In the genomic region with DNA sequence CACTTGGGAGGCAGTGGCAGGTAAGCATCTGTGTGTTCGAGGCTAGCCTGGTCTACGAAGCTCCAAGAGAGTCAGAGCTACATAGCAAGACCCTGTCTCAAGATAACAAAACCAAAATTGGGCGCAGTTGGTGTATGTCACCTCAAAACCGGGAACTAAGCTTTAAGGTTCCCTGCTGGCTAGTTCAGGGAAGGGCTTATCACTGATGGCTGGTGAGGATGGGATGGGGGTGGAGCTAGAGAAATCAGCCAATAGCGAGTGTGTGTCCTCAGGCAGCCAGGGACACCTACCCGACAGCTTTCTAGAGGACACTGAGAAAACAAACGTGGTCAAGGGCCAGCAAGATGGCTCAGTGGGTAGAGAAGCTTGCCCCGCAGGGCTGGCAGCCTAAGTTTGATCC, we compare ENCODE assay signal across 49 mouse cellular contexts. TPM values are rescaled to one million over a fixed set of nuclear protein-coding genes. Genes with fewer than 3 reads are reported as not detected.
"Had no signal": no experiment of that assay in that cellular context is flagged by ENCODE, and none has a peak within 500 bp of the region (broad histone marks: within the 10 kb centered on the region; RNA-seq: fewer than 3 reads in every experiment).

No protein-coding gene starts in this region.

- H3K9me3 ChIP-seq: heart, embryonic 12.5 days; heart, embryonic 13.5 days; heart, embryonic 15.5 days; hindbrain, embryonic 10.5 days; hindbrain, embryonic 12.5 days; hindbrain, embryonic 13.5 days; hindbrain, embryonic 15.5 days; intestine, embryonic 15.5 days; kidney, embryonic 15.5 days had no signal

- H3K9ac ChIP-seq: heart, embryonic 12.5 days; heart, embryonic 13.5 days; heart, embryonic 15.5 days; hindbrain, embryonic 12.5 days; hindbrain, embryonic 13.5 days; hindbrain, embryonic 14.5 days; hindbrain, embryonic 15.5 days; intestine, embryonic 15.5 days; kidney, embryonic 15.5 days had no signal

- H3K36me3 ChIP-seq: heart, embryonic 12.5 days; heart, embryonic 13.5 days; heart, embryonic 15.5 days; hindbrain, embryonic 10.5 days; hindbrain, embryonic 12.5 days; hindbrain, embryonic 13.5 days; hindbrain, embryonic 15.5 days; intestine, embryonic 15.5 days; kidney, embryonic 15.5 days had no signal

- H3K4me1 ChIP-seq: hindbrain, embryonic 12.5 days; hindbrain, embryonic 13.5 days; hindbrain, embryonic 15.5 days; intestine, embryonic 15.5 days had no signal

- H3K27me3 ChIP-seq: heart, embryonic 12.5 days; heart, embryonic 13.5 days; heart, embryonic 15.5 days; hindbrain, embryonic 12.5 days; hindbrain, embryonic 13.5 days; hindbrain, embryonic 15.5 days; intestine, embryonic 15.5 days; kidney, embryonic 15.5 days had no signal

- H3K4me3 ChIP-seq: heart, embryonic 12.5 days; heart, embryonic 13.5 days; heart, embryonic 15.5 days; hindbrain, embryonic 10.5 days; hindbrain, embryonic 12.5 days; hindbrain, embryonic 13.5 days; hindbrain, embryonic 15.5 days; intestine, embryonic 15.5 days; kidney, embryonic 15.5 days; layer of hippocampus, adult 2 months; left cerebral cortex, adult 2 months had no signal

- H3K27ac ChIP-seq: heart, embryonic 13.5 days; heart, embryonic 15.5 days; hindbrain, embryonic 10.5 days; hindbrain, embryonic 12.5 days; hindbrain, embryonic 13.5 days; hindbrain, embryonic 14.5 days; hindbrain, embryonic 15.5 days; hindbrain, postnatal 0 days; intestine, embryonic 15.5 days; kidney, embryonic 15.5 days; kidney, postnatal 0 days; layer of hippocampus, adult 2 months; left cerebral cortex, adult 2 months had no signal

- DNase-seq: heart, postnatal 10 days; heart, postnatal 14 days; heart, postnatal 36 days; heart, postnatal 4 days; kidney, adult 11 months; kidney, adult 18-20 months; kidney, adult 2 months; kidney, adult 8-10 months; kidney, adult 9 months; kidney, postnatal 10 days; kidney, postnatal 14 days; kidney, postnatal 25 days; kidney, postnatal 36 days; kidney, postnatal 4 days; layer of hippocampus, adult 9-11 months; layer of hippocampus, postnatal 36 days had no signal

RNA-seq across cellular contexts. Expression of gene Cdsn, which starts 6.3 kb away (rescaled TPM):
- total RNA-seq: hematopoietic stem cell, adult 5-6 weeks; hindbrain, postnatal 0 days had no signal
- polyA plus RNA-seq: inflammation-experienced regulatory T-cells, adult 6 months; kidney, embryonic 14.5 days; kidney, embryonic 15.5 days had no signal

RNA-seq across cellular contexts. Expression of gene 2300002M23Rik, which starts 9.0 kb away (rescaled TPM):
- total RNA-seq: heart, postnatal 10 days; heart, postnatal 14 days; heart, postnatal 25 days; heart, postnatal 36 days; heart, postnatal 4 days; hematopoietic stem cell, adult 5-6 weeks; hindbrain, postnatal 0 days; layer of hippocampus, adult 18-20 months; layer of hippocampus, adult 2 months; layer of hippocampus, adult 8-10 months; layer of hippocampus, postnatal 10 days; layer of hippocampus, postnatal 14 days; layer of hippocampus, postnatal 25 days; layer of hippocampus, postnatal 36 days; left cerebral cortex, adult 18-20 months; left cerebral cortex, adult 2 months had no signal
- polyA plus RNA-seq: heart, embryonic 11.5 days; heart, embryonic 12.5 days; heart, embryonic 13.5 days; heart, embryonic 14.5 days; heart, embryonic 15.5 days; heart, postnatal 0 days; hindbrain, embryonic 10.5 days; hindbrain, embryonic 11.5 days; hindbrain, embryonic 12.5 days; hindbrain, embryonic 13.5 days; hindbrain, embryonic 14.5 days; hindbrain, embryonic 15.5 days; inflammation-experienced regulatory T-cells, adult 6 months; intestine, embryonic 14.5 days; intestine, embryonic 15.5 days; intestine, embryonic 16.5 days; intestine, postnatal 0 days; kidney, embryonic 14.5 days; kidney, embryonic 15.5 days; kidney, embryonic 16.5 days; kidney, postnatal 0 days; large intestine, adult 2 months had no signal

RNA-seq across cellular contexts. Expression of gene Psors1c2, which starts 25.2 kb away (rescaled TPM):
- total RNA-seq: heart, postnatal 10 days; heart, postnatal 14 days; heart, postnatal 25 days; heart, postnatal 36 days; heart, postnatal 4 days; hematopoietic stem cell, adult 5-6 weeks; hindbrain, postnatal 0 days; layer of hippocampus, postnatal 10 days had no signal
- polyA plus RNA-seq: heart, embryonic 11.5 days; intestine, postnatal 0 days had no signal
